Mouse (Mus musculus) CH12F3 (cell line): Measurements from ENCODE around the gene Adam22.

Source experiments
- in situ Hi-C: fragments of 300-500 bp; cut with MboI; formaldehyde crosslinking; loops from 2 replicates; pipeline ENCODE4 v1.14.3; 2020; ENCODE audit warnings: low sequenced_read_pairs

Adam22 gene

GRCm38 (mm10) chr5:8367614-8368327 lies at the start of gene Adam22:
Gene Adam22, minus strand, starts transcription at chr5:8368160.
- in situ Hi-C loops: no loop called here

DNA sequence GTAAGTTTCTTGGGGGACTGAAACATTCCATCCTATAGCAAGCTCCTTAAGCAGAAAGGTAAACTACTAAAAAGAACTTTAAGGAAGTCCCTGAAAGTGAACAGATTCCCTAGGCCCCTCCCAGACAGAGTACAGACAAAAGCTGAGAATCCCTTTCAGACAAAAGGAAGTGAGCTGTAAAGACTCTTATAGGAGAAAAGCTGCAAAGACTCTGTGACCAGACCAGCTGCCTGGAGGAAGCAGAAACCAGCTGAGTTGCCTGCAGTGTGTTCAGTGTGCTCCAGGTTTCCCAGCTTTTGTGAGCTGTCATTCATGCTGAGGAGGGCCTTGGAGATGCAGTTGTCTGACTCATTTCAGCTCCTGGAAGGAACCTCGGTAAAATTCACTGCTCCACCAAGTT lies 49.5 kb upstream of the Adam22 start:
- in situ Hi-C loops: no loop called here

- in situ Hi-C loops: no loop called here
These were observed 48.9 kb upstream of the Adam22 start for GRCm38 (mm10) chr5:8416683-8417413.

- in situ Hi-C loops: no loop called here
These were observed 40.8 kb upstream of the Adam22 start for GRCm38 (mm10) chr5:8408746-8409145.

DNA sequence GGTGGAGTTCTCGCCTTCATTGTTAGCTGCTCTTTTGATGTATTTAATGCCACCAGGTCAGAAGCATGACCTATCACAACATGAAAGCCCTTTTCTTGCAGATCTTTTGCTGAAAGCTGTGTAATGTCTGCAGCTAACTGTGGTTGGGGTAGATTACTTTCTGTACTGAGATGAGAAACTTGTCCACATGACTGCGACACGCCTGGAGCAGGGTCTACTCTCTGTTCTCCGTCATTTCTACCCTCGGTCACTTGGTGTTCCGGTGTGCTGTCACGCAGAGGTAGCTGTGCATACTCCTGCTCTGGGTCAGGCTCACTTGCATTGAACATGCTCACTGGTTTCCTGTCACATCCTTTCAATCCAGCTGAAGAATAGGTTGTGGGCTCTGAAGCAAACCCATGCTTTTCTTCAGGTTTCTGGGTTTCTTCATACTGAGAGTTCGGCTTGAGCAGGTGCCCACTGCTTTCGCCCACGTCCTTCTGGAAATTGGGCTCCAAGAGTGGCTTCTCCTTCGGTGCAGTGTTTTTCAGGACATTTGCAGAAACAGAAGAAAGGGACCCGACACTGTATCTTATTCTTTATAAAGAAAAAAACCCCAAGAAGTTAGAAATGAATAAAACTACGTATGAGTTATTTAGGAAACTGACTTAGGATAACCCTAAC lies 29.8 kb upstream of the Adam22 start:
- in situ Hi-C loops: no loop called here

DNA sequence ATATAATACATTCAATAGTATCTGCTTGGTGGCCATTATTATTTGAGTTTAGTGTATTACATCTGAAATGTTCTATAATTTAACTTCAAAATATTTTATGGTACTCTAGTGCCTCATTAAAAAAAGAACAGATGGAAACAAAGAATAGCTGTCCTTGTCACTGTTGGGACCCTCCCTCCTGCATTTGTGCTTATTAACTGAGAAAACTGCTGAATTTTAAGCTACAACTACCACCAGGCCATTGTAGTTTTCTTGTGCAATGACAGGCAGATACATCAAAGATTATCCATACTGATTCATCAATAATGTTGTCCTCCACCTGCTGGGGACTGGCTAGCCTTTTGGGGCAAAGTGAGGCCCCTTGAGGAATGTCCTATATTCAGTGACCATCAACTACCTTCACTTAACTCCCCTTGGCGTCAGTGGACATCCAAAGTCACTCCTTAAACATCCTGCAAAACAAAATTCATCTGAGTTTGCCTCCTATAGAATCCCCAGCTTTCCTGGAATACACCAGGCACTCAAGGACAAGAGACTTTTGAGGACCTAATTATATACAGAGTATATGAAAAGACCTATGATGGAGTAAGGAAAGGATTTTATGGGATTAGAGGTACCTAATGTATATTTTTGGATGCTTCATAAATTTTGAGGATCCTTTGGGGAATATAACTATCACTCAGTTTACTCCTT lies 26.1 kb upstream of the Adam22 start:
- in situ Hi-C loops: no loop called here

- in situ Hi-C loops: no loop called here
These were observed 6.4 kb upstream of the Adam22 start for GRCm38 (mm10) chr5:8374297-8374906.

- in situ Hi-C loops: no loop called here
These were observed 5.5 kb upstream of the Adam22 start for GRCm38 (mm10) chr5:8373415-8373814.

DNA sequence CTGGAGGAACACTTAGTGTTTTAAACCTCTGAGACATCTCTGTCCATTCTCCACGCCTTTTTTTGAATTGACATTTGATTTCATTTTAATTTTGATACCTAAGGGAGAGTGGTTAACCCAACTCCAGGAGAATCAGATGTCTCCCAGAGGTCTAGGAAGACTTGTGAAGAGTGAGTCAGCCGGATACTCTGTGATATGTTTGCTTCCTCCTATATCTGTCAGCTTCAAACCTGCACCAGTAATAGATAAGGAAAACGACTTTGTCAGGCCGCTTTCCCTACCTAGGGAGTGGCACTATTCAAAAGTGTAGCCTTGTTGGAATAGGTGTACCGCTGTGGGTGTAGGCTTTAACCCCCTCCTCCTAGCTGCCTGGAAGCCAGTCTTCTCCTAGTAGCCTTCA lies 821 bp upstream of the Adam22 start:
- in situ Hi-C loops: no loop called here

DNA sequence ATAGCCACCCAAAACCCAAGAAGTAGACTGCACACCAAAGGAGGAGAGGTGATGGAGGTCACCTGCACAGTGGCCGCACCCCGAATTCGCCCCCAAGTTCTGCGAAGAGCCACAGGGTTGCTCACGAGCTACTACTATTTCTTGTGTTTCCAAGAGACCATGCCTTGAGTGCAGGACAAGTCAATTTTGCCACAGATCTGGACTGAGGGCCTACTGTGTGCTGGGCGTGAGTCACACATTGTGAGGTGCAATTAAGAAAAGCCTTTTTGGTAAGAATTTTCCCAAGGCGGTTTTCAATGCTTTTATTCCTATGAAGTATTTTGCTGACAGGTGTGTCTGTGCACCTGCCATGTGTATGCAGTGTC lies 350 bp upstream of the Adam22 start:
- in situ Hi-C loops: no loop called here

DNA sequence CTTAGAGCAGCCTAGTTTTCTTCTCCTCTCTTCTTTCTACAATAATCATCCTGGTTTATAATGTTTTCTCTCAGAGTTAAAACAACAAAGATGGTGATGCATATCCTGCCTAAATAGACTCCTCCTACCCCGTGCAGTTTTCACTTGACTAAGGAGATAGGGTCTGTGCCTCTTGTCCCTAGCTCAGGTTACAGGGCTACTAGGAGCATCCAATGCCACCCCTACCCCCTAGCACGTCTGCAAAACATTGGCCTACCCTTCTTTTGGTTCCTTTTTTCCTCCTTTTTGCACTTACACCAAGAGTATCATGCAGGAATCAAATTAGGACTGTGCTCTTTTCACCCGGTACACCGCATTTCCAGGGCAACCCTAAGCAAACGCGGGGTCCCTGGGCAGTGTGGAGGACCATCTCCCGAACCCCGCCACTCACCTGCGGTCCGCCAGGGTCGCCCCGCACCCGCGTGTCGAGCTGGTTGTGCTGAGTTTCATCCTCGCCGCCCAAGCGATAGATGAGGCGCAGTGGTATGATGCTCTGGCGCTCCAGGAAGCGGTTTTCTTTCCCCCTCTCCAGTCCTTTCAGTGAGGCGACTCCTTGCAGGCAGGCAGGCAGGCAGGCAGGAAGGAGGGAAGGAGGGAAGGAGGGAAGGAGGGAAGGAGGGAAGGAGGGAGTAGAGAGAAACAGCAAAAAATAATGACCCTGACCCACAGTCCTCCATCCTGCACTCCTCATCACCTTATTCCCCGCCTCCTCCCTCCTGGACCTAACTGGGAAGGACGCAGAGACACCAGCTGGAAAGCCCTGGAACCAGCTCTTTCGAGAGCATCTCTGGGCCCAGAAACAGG lies 968 bp downstream of the Adam22 start:
- in situ Hi-C loops: no loop called here

- in situ Hi-C loops: no loop called here
These were observed 5.6 kb downstream of the Adam22 start for GRCm38 (mm10) chr5:8362361-8362760.

DNA sequence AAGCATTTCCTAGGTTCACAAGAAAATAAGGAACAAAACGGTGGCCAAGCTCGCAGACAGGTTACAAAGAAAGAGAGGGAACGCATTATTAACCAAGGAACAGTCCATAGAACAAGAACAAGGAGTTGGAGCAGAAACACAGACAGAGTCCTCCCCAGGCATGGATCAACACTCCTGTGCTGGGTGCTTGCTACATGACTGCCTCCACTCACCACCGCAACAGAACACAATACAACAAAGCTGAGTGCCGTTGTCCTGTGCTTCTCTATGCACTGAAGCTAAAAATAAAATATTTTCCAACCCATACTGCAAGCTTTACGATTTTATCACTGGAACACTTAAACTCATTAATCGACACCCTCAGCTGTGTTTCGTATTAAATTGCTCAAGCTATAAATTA lies 10.3 kb downstream of the Adam22 start:
- in situ Hi-C loops: no loop called here

GRCm38 (mm10) chr5:8356885-8357651 lies 10.9 kb downstream of the Adam22 start:
- in situ Hi-C loops: no loop called here

GRCm38 (mm10) chr5:8356326-8356725 lies 11.6 kb downstream of the Adam22 start:
- in situ Hi-C loops: no loop called here

DNA sequence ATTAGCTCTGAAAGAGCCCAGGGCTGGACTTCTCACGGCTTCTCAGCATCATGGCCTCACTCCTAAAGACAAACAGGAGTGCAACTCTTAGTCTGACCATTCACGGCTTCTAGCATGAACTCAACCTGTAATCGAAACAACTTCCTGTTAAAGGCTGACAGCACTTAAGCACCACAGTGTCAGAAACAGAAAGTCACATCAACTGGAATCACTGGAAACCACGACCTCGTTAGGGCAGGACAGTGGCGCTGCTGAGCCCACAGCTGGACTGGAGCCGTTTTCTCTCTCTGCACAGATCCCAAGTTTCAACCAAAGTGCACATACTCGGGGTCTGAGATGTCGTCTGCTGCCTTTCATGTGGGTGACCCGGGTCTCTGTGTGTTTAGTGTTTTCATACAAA lies 18.4 kb downstream of the Adam22 start:
- in situ Hi-C loops: no loop called here

DNA sequence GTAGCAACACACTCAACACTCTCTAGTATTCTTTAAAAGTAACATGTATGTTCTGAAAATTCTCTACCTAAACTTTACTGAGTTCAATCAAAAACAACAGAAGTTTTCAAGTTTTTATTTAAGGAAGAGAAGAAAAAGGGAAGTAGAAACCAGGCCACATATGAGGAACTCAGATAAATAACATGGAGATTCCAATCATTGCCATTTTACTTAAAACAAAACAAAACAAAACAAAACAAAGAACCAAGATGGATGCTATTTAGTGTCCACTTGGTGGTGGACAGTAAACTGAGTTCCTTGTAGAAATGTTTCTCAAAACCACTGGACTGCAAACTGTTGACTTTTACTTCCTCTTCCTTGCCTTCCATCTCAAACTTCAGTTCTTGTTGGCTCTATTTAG lies 21.6 kb downstream of the Adam22 start:
- in situ Hi-C loops: no loop called here

GRCm38 (mm10) chr5:8343296-8343695 lies 24.7 kb downstream of the Adam22 start:
- in situ Hi-C loops: no loop called here

DNA sequence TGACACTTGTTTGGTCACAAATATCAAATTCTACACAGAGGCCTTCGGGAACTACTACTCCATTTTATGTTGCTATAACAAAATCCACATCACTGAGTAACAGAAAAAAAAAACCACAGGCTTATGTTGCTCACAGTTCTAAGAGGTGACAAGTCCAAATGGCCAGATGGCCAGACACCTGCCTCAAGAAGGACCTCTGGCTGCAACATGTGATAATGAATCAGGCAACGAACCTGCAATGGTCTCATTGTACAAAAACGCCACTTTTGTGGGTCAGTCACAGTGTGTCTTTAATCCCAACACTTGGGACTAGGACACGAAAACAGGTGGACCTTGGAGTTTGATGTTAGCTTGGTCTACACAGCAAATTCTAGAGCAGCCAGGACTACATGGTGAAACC lies 26.3 kb downstream of the Adam22 start:
- in situ Hi-C loops: no loop called here
